Mouse (Mus musculus): Measurements from ENCODE around the gene Iqcc.

- TF ChIP-seq POLR2A (IDR thresholded peaks at IDR 0.05; ENCODE audit: insufficient read depth, low read depth, low read length) = no peak
- TF ChIP-seq CTCF (IDR thresholded peaks at IDR 0.05) = no peak
- no peak for TF ChIP-seq EP300 (IDR thresholded peaks at IDR 0.05; ENCODE audit: insufficient read depth, low read depth, low read length)
Measured at GRCm38 (mm10) chr4:129588865-129589264, 30.0 kb downstream of the Iqcc start.
